Mouse (Mus musculus): ENCODE measurements at regions not wholly inside any gene's neighbourhood (a gene's known extent, or its start where the extent isn't known, plus 50 kb on each side); places are given as distances from the start of the nearest gene placed in this dataset.

- DNase-seq = no peak
Measured at GRCm38 (mm10) chr14:78225677-78226076, 82.2 kb downstream of the Tnfsf11 start.

DNA sequence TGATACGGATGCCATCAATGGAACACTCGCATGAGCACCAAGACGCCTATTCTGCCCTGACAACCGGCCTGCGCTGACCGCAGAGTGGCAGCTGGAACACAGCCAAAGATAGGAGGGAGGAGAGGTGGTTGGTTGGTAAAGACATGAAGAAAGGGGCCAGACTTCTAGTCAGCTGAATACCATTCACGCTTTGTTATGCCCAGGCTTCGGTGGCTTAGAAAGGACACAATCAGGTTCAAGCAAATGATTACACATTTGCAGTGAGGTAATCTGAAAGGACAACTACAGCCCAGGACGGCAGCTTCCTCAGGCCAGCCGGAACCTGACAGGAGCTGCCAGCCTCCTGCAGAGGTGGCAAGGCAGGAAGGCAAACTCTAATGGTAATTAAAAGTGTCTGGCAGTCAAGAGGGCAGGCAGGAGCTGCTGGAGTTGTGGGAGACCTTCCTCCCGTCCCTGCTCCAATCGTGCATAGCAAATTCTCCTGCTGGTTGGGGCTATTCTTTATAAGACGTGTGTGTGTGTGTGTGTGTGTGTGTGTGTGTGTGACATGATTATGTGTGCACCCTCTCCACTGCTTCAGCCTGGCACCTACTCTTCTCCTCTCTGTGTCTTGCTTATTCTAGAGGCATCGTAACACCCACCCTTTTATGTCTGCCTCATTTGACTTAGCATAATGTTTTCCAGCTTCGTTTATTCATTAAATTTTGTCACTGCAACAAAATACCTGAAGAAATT is 91.4 kb downstream of the Tnfsf11 start:
- no peak for DNase-seq

GRCm38 (mm10) chr14:78215491-78215890 is 92.4 kb downstream of the Tnfsf11 start:
- no peak for DNase-seq

GRCm38 (mm10) chr14:78204566-78204863 is 103.3 kb downstream of the Tnfsf11 start:
- DNase-seq = no peak

DNA sequence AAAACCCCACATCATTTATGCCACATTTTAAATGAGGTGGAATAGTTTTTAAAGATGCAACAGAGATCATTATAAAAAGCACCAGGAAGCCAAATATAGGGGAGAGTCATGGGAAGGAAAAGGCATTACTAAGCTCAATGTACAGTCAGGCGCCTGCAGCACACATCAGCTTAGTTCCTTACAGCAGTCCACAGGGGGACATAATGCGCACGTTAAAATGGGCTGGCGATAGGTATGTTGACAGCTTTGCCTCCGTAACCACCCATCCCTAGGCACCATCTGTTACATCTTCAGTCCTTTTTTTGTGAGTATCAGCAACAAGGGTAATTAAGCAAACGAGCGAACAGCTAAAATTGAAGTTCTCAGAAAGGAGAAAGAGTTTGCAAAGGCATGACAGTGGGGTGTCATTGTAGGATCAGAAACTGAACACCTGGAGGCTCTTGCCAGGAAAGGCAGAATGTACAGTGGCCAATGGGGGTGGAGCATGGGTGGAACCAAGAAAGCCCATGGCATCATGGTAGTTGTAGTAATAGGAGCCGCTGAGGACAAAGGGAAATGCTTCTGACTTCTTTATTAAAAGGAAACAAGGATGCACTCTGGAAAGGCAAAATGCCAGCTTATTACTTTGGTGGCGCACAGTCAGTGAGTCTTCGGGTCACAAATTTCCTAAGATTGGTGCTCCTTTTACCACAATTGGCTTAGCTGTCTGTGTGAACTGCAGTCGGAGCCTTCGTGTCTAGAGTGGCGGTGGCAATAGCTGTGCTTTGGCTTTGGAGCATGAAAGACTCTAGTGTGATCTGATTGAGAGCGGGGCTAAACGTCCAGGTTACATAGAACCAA is 103.9 kb downstream of the Tnfsf11 start:
- peak; percentile 13 for DNase-seq

DNA sequence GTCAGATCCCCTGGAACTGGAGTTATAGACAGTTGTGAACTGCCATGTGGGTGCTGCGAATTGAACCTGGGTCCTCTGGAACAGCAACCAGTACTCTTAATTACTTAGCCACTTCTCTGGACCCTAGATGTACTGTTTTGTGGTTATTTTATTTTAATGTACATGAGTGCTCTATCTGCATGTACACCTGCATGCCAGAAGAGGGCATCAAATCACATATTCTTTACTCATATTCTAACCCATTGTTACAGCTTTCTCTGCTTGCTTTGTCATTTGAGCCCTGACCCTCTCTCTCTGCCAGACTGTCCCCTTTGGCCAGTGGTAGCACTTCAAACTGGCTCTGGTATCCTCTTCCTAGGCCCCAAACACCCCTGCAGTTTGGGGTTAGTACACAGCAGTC is 105.1 kb downstream of the Tnfsf11 start:
- no peak for DNase-seq

- DNase-seq = no peak
Measured at GRCm38 (mm10) chr14:78197483-78197882, 108.7 kb upstream of the Fam216b start.

- DNase-seq = no peak
Measured at GRCm38 (mm10) chr14:78179576-78179975, 90.8 kb upstream of the Fam216b start.

GRCm38 (mm10) chr14:78173451-78173850 is 84.6 kb upstream of the Fam216b start:
- DNase-seq = no peak

- no peak for DNase-seq
Measured at GRCm38 (mm10) chr14:78172956-78173355, 84.1 kb upstream of the Fam216b start.

DNA sequence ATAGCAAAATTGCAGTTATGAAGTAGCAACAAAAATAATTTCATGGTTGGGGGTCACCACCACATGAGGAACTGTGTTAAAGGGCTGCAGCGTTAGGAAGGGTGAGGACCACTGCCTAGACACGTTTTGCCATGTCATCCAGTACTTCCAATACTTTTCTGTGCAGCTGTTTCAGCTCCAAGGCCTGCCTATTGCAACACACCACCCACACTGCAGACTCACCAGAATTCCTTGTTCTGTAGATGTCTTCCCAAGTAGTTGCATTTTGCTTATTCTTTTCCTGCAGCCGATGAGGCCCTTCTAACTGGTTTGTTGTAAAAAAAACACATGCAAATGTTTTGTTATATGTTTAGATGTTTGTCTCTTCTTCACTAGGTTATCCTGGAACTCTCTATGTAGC is 72.0 kb upstream of the Fam216b start:
- no peak for DNase-seq

DNA sequence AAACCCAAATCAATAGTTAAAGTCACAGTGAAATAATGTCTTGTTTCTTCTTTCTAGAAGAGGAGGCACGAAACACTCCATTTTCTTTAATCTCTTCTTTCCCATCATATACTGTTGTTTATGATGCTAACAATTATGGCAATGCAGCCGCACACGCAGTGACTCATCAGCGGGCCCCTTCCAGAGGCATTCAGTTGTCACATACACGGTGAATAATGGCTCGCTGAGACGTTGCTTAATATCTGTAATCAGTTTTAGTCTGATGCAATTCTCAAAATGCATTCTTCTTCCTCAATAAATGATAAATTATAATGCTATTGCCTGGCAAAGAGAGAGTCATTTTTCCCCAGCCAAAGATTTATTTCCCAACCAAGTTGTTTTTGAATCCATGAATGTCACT is 70.8 kb upstream of the Fam216b start:
- DNase-seq = no peak

DNA sequence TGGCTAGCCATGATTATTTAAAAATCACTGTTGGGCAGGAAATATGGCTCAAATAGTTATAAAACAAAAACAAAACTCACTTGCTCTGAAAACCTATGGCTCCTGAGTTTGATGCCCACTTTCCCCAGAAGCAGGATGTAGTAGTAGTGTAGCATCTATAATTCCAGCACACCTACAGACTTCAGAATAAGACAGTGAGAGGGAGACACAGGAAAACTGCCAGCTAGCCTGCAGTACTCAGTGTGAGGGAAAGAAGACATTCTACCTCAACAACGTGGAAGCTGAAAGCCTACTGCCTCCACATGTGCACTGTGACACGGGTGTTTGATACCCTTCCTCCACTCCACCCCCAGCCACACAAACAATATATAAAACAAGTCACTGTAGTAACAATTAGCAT is 68.9 kb upstream of the Fam216b start:
- no peak for DNase-seq

- DNase-seq = no peak
Measured at GRCm38 (mm10) chr14:78148851-78149250, 60.0 kb upstream of the Fam216b start.

DNA sequence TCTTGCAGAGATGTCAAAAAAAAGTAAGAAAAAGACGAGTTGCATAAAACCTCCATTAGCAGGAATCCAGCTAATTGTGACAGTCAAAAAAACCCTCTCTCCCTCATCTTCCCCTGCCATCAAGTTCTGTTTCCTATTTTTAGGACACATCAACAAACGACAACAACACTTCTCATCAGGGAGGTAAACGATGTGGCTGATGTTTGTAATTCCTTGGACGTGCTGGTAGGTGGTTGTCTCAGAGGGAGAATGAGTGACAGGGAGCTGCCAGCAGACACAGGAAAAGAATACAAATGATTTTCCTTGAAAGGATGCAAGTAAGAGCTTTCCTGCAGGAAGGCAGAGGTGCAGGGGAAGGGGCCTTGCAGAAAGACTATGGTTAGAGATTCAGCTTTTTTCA is 54.9 kb upstream of the Fam216b start:
- no peak for DNase-seq

Measured in thymus, postnatal 4 days (tissue).